Mouse (Mus musculus) brain, embryonic 18.5 days (tissue): ENCODE measurements around the gene Gk5.
A peak's percentile ranks its signal among the peaks of the same experiment; 100 is the strongest.
"Not testable (repeated sequence)": the region's sequence is repeated elsewhere in the genome, so short reads cannot be mapped to it uniquely, and the experiment has no call there.

Source experiments
- DNase-seq: peaks from one replicate; pipeline ENCODE4 v3.0.0-alpha.2; 2012; ENCODE audit warnings: low read depth, low spot score

Gk5 gene

GRCm38 (mm10) chr9:96144883-96145282 lies 25.7 kb downstream of the Gk5 start:
- DNase-seq, result no peak

GRCm38 (mm10) chr9:96152801-96153200 lies 33.6 kb downstream of the Gk5 start:
- no peak for DNase-seq

DNA sequence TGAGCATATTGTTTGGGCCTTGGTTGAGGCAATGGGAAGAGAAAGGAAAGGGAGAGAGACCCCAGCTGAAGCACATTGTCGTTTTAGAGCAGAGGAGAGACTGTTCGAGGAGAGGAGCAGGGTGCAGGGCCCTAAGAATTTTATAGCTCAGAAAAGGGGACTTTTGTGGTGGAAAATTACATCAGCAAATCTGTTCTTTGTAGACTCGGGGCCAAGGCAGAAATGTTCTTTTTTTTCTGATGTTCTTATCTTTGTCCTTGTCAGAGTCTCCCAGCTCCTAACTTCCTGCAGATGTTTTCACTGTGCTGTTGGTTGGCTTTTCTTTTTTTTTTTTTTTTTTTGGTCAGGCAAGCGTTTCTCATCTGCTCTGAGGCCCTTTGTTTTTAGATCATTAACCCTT lies 39.3 kb downstream of the Gk5 start:
- no peak for DNase-seq

- DNase-seq, result no peak
Measured at GRCm38 (mm10) chr9:96159047-96159446, 39.9 kb downstream of the Gk5 start.

DNA sequence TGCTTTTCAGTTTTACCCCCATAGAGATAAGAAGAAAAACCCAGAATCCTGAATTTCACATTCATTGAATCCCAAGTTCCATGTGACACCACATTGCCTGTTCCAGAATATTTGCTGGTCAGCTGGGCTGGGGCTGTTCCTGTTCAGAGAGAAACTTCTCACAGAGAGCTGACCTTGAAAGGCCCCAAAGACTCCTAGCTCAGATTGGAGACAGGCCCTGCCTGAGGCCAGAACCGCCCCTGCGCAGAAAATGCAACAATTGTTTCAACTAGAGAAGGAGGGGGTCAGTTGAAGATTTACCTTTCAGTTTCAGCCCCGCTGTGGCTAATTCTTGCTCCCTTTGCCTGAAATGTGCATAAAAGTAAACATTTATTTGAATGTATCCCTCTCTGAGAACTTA lies 41.6 kb downstream of the Gk5 start:
- DNase-seq, result no peak

GRCm38 (mm10) chr9:96162421-96162820 lies 43.3 kb downstream of the Gk5 start:
- no peak for DNase-seq

DNA sequence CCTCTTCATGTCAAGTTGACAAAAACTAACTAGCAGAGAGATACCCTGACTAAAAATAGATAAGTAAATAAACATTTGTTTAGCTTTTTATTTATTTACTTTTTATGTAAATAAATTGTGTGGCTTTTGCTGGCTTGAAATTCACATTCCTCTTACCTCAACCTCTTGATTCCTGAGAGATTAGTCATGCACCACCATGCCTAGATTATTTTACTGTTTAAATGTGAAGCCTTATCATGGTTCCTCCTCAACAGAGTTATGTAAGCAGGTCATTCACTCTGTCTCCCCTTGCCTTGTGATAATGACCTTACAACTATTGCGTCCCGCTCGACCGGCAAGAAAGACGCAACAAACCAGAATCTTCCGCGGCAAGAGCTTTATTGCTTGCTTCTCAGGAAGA lies 44.3 kb downstream of the Gk5 start:
- DNase-seq, result no peak

DNA sequence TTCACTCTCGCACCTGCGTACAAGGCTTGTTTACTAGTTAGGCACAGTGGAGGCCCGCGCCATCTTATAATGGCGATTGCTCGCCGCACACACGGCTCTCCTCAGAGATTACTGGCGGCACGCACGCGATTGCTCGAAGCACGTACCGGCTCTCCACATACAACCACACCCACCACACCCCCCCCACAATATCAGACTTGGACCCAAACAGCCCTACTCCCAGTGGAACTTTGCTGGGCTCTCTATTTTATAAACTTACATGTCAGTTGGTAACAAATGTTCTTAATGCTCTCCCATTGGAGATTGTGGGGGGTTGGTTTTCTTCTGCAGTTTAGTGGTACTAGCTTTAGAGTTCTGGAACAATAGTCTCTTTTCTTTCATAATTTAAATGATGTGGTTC lies 44.8 kb downstream of the Gk5 start:
- DNase-seq, result not testable (repeated sequence)

DNA sequence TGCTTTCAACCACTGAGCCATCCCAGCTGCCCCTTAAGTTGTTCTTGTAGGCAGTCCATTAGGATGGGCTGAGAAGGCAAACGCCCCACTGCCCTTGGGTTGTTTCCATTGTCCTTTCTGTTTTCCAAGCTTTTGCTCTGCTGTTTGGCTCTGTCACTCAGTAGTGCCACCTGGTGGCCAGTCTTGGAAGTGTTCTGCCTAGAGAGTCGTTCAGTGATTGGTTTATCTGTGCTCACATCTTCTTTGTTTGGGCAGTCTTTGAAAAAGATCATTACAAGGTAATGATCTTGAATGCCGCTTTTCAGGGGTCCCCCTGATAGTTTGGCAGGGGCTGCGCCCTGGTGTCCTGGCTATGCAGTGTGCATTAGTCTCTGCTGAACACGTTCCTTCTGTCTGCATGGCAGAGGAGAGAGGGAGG lies 48.0 kb downstream of the Gk5 start:
- DNase-seq, result no peak

DNA sequence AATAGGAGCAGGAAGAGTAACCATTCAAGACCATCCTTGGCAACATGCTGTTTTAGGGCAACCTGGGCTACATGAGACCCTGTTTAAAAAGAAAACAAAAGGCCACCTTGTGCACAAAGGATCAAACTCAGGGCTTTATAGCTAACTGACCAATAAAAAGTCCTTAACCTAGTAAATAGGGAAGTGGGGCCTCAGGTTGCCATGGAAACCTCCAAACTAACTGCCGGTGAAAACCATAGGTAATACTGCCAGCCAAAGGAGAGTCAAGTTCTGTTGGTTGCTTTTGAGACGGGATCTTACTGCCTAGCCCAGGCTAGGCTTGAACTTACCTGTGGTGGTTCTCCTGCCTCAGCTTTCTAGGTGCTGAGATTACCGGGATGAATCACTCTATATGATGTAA lies 51.4 kb downstream of the Gk5 start:
- no peak for DNase-seq

DNA sequence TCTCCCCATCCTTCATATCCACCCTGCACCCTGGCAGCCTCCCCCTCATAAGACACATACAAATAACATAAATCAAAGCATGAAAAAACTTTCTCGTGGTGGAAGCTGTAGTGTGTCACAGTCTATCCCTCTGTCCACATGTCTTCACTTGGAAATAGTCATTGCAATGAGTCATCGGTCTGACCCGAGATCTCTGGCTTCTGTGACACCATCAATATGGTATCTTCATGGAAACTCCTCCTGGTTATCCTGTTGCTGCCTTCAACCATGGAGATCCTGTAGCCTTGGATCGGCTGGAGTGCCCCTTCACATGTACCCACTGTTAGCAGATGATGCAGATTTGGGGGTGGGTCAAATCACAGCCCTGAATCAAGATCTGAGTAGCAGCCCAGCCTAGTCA lies 65.7 kb downstream of the Gk5 start:
- no peak for DNase-seq

- no peak for DNase-seq
Measured at GRCm38 (mm10) chr9:96186701-96187100, 67.5 kb downstream of the Gk5 start.

DNA sequence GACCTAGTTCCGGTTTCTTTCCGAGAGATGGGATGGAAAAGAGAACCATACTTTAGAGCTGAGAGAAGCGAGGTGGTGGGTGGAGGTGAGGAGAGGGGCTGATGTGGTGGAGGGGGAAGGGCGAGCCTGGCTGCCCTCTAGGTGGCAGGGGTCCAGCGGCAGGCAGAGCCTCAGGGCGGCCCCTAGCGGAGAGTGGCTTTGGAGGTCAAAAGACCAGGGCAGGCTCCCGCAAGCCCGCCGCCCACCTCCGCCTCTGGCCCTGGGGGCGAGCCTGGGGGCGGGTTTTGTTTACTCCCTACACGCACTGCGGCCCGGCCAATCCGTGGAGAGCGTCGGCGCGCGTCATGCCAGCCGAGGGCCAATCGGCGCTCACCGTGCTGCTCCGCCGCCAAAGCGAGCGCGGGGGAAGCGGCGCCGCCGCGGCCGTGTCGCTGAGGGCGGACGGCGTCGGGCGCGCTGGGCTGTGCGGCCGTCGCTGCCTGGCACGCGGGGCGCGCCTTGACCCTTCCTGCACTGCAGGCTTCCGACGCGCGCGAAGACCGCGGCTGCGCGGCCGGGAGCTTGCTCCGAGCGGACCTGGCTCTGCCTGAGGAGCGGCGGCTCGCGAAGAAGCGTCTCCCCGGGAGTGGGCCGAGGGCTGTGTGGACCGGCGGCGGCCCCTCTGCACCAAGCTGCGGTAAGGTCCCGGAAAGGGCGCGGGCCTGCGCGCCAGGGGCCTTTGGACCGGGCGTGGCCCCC lies 76.9 kb downstream of the Gk5 start, which contains the start of gene Tfdp2:
TSS of gene Tfdp2 (plus strand) at position 391 of the 738 bp plus-strand sequence.
- peak; percentile 72 for DNase-seq

DNA sequence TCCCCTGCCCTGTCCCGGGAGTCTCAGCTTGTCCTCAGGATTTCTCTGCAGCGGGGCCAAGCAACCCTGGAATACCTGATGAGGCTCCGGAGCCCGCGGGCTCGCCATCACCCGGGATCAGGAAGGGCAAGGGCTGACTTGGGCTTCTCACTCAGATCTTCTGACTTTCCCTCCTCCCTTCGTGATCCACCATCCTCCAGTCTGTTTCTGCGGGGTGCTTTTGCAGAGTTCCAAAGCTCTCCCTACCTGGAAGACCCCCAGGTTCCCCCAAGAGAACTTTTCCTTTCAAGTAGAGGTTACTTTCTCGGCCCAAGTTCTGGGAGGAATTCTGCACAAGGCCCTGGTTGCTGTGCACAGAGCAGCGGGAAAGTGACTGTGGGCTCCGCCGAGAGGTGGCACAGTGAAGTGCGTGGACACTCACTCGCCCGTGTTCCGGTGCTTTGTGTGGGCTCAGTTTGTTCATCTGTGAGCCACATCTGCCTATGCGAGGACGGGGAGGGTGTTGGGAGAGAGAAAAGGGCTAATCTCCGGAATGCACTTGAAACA lies 77.5 kb downstream of the Gk5 start:
- DNase-seq, result no peak

DNA sequence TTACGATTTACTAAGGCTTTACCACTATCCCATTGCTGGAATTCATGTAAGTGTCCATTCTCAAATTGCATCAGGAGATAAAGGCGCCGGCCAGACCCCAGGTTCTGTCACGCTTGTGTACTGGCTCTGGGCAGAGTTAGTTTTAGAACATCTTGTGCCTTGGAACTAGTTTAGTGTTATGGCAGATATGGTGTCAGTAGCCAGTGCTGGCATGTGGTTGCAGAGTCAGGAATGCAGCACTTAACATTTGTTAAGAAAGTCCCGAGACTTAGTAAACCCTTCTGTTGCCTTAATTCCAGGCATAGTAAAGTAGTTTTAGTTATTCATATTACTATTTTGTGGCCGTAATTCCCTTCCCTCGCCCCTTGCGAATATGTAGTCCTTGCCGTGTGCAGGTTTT lies 78.6 kb downstream of the Gk5 start:
- no peak for DNase-seq

DNA sequence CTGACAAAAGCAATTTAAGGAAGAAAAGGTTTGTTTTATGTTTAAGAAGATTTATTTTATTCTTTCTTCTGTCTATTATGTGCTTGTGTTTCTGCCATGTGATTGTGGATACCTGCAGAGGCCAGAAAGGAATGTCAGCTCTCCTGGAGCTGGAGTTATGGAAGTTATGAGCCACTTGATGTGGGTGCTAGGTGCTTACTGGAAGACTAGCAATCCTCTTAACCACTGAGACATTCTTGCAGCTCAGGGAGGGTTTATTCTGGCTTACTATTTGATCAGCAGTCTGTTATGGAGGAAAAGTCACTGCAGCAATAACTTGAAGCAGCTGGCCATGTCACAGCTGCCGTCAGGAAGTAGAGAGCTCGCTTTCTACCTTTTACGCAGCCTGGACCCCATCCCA lies 84.5 kb downstream of the Gk5 start:
- no peak for DNase-seq

DNA sequence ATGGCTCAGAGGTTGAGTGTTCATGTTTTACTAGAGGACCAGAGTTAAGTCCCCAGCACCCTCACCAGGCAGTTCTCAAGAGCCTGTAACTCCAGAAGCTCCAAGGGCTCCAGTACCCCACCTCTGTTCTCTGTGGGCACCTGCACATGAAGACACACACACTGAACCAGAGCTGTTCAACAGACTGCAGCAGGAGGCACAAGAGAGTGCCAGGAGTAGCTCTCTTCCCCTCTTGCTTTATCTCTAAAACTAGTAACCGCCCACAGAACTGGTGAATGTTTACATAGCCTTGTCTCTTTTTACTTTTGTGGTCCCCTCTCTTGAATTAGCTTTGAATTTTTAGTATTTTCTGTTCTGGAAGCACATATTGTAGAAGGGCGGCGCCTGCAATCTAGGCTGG lies 88.3 kb downstream of the Gk5 start:
- DNase-seq, result no peak

GRCm38 (mm10) chr9:96213036-96213645 lies 94.0 kb downstream of the Gk5 start:
- no peak for DNase-seq

- no peak for DNase-seq
Measured at GRCm38 (mm10) chr9:96214171-96214570, 95.0 kb downstream of the Gk5 start.

DNA sequence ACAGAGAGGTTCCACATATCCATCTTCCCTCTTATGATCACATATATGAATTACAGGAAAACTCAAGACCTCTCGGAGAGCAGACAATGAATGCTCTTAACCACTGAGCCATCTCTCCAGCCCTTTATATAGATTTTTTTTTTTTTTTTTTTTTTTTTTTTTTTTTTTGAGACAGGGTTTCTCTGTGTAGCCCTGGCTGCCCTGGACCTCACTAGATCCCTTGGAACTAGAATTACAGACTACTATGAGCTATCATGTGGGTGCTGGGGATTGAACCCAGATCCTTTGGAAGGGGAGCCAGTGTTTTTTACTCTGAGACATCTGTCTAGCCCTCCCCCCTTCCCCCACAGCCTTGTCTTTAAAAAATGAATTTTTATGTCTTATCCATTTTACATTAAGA lies 98.1 kb downstream of the Gk5 start:
- DNase-seq, result no peak

GRCm38 (mm10) chr9:96217799-96218198 lies 98.6 kb downstream of the Gk5 start:
- DNase-seq, result no peak

GRCm38 (mm10) chr9:96219114-96219669 lies 100.0 kb downstream of the Gk5 start:
- no peak for DNase-seq

- no peak for DNase-seq
Measured at GRCm38 (mm10) chr9:96220419-96220818, 101.3 kb downstream of the Gk5 start.
